Mouse (Mus musculus) left cerebral cortex, postnatal 25 days (tissue): ENCODE measurements around the gene Tmc7. TPM values are rescaled to one million over a fixed set of nuclear protein-coding genes. Genes with fewer than 3 reads are reported as not detected.

Experiments used
- DNase-seq, 2 experiments: peaks; one replicate each; pipeline ENCODE4 v3.0.0; 2022; ENCODE audit warnings: low spot score in 2 of 2, mixed read lengths in 1 of 2
- intact Hi-C: fragments of 180-260 bp; cut with DNase I; formaldehyde crosslinking; loops from one replicate; pipeline ENCODE4 v1.15.1; 2025
- total RNA-seq, 2 experiments: library from RNA; stranded (reverse); gene quantifications; 2 replicates each; pipeline ENCODE4 v1.2.3; 2021

Tmc7 gene
- total RNA-seq, 2 experiments from 2014 or later = 13.3 to 21.4 TPM

- DNase-seq = peak in 1 of 2 experiments; percentile 28
- intact Hi-C loops = no loop called here
These were observed 7.6 kb upstream of the Tmc7 start for GRCm38 (mm10) chr7:118592146-118592545.

GRCm38 (mm10) chr7:118590726-118591305, 6.3 kb upstream of the Tmc7 start:
- intact Hi-C loops = no loop called here
- no peak for DNase-seq

DNA sequence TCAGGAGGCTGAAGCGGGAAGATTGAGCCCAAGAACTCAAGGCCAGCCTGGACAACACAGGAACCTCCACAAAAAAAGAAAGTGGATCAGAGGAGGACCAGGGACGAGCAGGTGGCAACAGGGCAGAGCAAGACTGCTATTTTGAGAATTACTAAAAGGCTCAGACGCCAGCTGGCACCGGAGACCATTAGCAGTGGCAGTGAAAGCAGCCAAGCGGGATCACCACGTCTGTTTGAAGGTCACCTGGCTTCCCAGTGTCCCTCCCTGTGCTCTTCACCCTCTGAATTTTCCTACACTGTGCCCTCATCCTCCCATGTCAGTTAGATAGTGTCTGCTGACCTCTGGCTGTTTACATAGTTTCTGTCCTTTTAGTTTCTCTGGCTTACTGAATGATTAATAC, 1.3 kb upstream of the Tmc7 start:
- no peak for DNase-seq
- intact Hi-C loops = no loop called here

DNA sequence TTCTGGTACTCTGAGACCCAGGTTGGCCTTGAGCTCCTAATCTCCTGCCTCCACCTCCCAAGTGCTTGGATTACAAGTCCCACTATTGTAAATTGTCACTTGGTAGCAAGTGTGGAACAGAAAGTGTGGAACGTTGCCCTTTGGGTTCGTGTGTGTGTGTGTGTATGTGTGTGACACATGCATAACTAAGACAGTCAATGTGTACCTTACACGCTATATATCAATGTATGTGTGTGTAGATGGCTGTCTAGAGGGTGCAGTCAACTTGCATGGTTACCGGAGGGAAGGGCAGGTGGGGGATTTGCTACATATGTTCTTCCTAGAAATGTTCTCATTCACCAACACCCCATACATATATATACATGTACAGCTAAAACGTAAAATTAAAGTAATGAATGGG, 390 bp upstream of the Tmc7 start:
- no peak for DNase-seq
- intact Hi-C loops = no loop called here

DNA sequence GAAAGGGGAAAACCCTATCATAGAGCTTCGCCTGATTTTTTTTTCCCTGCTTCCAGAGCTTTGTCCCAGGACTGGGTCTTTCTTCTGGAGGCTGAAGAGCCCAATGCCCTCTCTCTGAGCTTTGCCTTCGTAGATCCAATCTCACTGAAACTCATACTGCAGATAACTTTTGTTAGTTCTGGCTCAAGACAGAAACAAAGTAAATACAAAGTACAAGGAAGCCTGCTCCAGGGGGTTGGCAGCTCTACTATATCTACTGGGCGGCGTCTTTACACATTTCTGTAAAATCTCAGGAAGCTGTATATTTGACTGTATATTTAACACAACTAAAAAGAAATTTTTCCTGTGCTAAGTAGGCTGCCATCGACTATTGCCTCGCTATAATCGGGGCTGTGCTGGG, 715 bp downstream of the Tmc7 start:
- intact Hi-C loops = no loop called here
- no peak for DNase-seq

DNA sequence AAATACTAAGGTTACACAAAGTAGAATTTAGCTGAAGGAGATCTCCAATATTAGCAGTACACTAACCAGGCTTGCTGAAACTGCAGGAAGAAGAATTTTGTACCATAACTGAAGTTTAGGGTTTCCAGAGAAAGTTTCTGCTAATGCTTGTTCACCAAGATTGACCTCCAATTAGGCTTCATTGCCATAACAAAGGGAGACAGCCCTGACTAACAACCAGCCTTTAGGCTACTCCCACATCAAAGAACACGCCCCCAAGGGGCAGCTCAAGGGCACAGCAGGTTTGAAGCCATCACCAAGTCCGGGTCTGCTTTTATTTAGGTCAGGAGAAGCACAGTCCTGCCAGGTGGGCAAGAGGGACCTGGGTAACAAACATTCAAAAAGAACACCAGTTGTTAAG, 4.6 kb downstream of the Tmc7 start:
- intact Hi-C loops = no loop called here
- no peak for DNase-seq

DNA sequence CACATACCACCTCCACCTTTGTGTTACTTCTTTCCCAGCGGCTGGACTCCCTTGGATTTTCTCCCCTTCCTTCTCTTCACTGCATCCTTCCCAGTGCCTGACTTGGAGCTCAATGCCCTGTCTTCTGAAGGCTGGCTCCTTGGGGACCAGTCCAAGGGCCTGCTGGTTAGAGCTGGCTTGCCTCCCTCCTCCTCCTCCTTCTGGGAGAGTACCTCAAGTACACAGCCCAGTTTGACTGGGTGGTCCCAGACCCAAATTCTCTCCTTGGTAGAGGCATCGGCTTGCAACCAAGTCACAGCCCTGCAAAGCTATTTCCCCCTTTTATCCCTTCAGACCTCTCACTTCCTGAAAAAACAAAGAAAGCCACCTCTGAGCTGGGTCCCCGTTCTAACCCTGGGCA, 6.3 kb downstream of the Tmc7 start:
- intact Hi-C loops = no loop called here
- peak in 1 of 2 experiments; percentile 32 for DNase-seq

DNA sequence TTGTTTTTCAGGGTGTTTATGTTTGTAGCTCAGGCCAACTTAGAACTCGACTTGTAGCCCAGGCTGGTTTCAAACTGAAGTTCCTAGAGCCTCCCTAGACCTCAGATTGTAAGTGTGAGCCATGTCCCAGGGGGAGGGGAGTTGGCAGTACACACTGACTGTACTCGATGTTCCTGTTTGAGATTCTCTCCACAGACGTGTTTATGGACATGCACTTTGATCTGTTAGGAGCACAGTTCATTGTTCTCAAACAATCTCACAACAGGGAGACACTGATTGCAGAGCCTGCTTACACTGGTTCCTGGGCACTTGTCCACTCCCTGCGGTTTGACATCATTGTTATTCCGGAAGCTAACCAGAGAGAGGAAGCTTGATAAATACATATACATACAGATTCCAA, 12.5 kb downstream of the Tmc7 start:
- DNase-seq = no peak
- intact Hi-C loops = no loop called here

DNA sequence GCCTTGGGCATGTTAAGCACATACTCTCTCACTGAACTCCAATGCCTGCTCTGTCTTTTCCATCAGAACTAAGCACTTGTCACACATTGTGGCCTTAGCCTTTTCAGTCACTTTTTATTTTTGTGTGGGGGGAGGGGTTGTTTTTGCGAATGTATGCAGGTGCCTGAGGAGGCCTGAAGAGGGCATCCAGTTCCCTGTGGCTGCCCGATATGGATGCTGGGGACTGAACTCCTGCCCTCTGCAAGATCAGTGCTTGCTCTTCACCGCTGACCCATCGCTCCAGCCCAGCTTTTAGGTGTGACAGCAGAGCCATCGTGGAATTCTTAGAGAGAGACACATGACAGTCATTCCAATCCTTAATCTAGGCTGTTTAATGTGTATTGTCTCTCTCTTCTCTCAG, 13.2 kb downstream of the Tmc7 start:
- DNase-seq = no peak

DNA sequence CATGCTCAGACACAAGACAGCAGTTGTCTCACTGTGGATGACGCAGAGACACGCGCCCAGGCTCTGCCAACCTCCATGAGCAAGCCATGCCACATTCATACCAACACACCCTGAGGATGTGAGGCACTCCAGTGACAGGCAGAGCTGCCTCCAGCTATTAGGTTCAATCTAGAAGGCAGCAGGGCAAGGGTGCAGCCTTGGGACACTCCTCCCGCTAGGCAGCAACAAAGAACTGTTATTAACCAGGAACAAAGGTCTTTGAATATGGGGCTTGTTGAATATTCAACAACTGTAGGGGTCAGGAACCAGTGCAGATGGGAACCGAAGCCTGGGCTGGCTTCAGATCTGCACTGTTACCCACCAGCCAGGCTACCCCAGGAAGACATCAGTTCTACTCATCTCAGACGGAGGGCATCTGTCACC, 15.4 kb downstream of the Tmc7 start:
- intact Hi-C loops = no loop called here
- peak in 1 of 2 experiments; percentile 46 for DNase-seq

More for the DNA sequence above, 13.2 kb downstream of the Tmc7 start:
- intact Hi-C loops = no loop called here

DNA sequence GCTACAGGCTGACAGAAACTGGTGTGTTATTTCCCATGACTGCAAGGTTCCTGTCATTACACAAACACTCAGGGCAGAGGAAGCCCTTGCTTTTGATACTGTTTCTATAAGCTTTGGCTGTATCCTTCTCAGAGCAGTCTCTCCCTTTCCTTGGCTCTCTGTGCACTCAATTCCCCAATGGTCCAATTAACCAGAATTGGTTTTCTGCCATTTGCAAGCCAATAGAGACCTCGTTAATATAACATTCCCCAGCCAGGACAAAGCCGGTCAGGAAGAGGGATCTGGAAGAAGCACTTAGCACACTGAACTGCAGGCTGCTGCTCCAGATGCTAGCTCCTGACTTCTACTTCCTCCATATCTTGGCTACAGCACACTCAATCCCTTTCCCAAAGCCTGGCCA, 30.2 kb downstream of the Tmc7 start:
- intact Hi-C loops = no loop called here
- no peak for DNase-seq

DNA sequence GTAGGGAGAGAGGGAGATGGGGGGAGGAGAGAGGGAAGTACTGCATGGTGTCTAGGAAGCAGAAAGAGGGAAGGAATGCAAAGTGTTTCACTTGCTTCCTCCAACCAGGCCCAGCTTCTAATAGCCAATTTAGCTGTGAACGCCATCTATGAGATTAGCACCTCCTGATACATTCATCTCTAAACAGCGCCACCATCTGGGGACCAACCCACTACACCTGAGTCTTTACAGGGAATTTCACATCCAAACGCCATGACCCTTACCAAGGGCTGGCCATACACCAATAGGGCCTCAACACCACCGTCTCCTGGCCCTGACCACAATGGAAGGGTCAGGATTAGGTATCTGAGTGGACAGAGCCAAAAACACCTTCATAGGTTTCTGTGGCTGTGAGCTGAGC, 30.7 kb downstream of the Tmc7 start:
- no peak for DNase-seq
- intact Hi-C loops = no loop called here

GRCm38 (mm10) chr7:118547451-118547850, 37.1 kb downstream of the Tmc7 start:
- intact Hi-C loops = no loop called here
- no peak for DNase-seq

DNA sequence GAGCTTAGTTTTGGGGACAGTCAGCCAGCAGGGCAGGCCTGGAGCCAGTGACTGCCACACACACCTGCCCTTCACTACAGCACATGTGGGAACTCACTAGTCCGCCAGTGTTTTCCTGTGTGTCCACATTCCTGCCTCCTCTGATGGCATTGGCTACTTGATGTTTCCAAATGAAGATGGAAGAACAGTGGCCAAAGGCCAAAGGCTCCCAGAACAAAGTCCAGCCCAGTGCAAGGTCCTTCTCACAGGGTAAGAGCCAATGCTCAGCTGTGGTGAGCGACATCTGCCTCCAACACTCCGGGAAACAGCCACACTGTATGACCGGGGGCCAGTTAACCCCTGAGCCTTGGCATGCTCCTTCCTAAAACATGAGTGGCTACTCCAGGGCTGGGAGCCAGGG, 40.4 kb downstream of the Tmc7 start:
- intact Hi-C loops = no loop called here

GRCm38 (mm10) chr7:118535076-118535475, 49.5 kb downstream of the Tmc7 start:
- intact Hi-C loops = no loop called here
- no peak for DNase-seq

More for the DNA sequence above, 40.4 kb downstream of the Tmc7 start:
- no peak for DNase-seq

DNA sequence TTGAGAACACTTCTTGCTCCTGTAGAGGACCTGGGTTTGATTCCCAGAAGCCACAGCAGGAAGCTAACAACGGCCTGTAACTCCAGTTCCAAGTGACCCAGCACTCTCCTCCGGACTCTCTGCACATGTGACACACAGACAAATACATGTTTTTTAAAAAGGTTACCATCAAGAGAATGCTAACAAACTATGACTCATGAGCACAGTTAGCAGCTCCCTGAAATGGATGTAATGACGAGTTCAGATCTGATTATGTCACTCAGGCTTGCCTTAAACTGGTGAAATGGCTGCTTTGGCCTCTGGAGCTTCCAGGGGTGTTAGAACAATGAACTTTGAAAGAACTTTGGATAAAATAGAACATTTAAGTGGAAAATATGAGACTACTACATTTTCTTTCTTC, 50.2 kb downstream of the Tmc7 start:
- intact Hi-C loops = no loop called here
- DNase-seq = no peak

- intact Hi-C loops = no loop called here
- DNase-seq = peak; percentile 97 to 98
These were observed 51.4 kb downstream of the Tmc7 start, which contains the start of gene Coq7 for GRCm38 (mm10) chr7:118533178-118533578. Coq7 (minus strand) TSS chr7:118533356.

GRCm38 (mm10) chr7:118532519-118533177, 51.9 kb downstream of the Tmc7 start:
- intact Hi-C loops = no loop called here
- peak; percentile 98 for DNase-seq

GRCm38 (mm10) chr7:118526967-118527366, 57.6 kb downstream of the Tmc7 start:
- DNase-seq = no peak
- intact Hi-C loops = no loop called here

- no peak for DNase-seq
- intact Hi-C loops = no loop called here
These were observed 62.5 kb downstream of the Tmc7 start for GRCm38 (mm10) chr7:118522077-118522476.

GRCm38 (mm10) chr7:118519661-118520060, 64.9 kb downstream of the Tmc7 start:
- intact Hi-C loops = no loop called here

More at GRCm38 (mm10) chr7:118519661-118520060, 64.9 kb downstream of the Tmc7 start:
- no peak for DNase-seq
